Mouse (Mus musculus): ENCODE data around the gene Kptn. TPM values are rescaled to one million over a fixed set of nuclear protein-coding genes. Genes with fewer than 3 reads are reported as not detected.

Gene Kptn
- polyA plus RNA-seq, 1 experiment from 2014 or later, result 28.1 TPM

- Histone ChIP-seq H3K9me3 (ENCODE audit: control insufficient read depth, low read length) (no peaks in the 10 kb centered on the region), H3K4me1 (replicated peaks; ENCODE audit: control insufficient read depth, insufficient read depth, low read length) (peaks cover 16% of the 10 kb centered on the region), H3K4me3 (ENCODE audit: low read depth, low read length) (peak within 1 kb of the TSS; percentile 100), H3K27me3 (replicated peaks; ENCODE audit: control insufficient read depth, insufficient read depth, low read length) (no peaks in the 10 kb centered on the region), H3K36me3 (ENCODE audit: control insufficient read depth, insufficient read depth, low read length) (peaks cover 22% of the 10 kb centered on the region), H3K9ac (ENCODE audit: low read length) (peak within 1 kb of the TSS; percentile 94), H3K27ac (ENCODE audit: low read depth) (peak within 1 kb of the TSS; percentile 87), H3K4me2 (ENCODE audit: low read length) (peak within 1 kb of the TSS; percentile 100)
- peak; percentile 96 for DNase-seq (ENCODE audit: low spot score)
- under 1% methylated on average over 64 of the region's 68 CpGs for WGBS
- peak; percentile 100 for ATAC-seq (replicated peaks; ENCODE audit: low FRiP score, low TSS enrichment, low read depth)
These were observed 21.4 kb upstream of the Kptn start, which contains the start of gene Napa for GRCm38 (mm10) chr7:16098021-16099017. Napa (plus strand) TSS chr7:16098458.

DNA sequence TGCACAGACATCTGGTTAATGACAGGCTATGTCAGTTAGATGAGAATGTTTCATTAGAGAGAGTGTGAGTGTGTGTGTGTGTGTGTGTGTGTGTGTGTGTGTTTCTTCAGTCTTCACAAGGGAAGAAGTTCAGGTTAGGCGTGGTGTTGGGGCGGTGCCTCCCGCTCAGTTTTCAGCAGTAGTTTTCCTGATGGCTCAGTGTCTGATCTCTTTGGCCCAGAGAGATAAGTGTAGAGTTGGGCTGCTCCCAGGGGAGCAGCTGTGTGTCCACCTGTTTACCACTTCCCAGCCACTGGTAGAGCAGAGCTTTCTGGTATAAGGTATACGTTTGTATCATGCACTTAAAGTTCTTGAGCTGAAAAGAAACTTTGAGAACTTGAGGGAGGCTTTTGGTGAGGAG lies 19.8 kb upstream of the Kptn start:
- no peak for ATAC-seq (replicated peaks; ENCODE audit: low FRiP score, low TSS enrichment, low read depth)

DNA sequence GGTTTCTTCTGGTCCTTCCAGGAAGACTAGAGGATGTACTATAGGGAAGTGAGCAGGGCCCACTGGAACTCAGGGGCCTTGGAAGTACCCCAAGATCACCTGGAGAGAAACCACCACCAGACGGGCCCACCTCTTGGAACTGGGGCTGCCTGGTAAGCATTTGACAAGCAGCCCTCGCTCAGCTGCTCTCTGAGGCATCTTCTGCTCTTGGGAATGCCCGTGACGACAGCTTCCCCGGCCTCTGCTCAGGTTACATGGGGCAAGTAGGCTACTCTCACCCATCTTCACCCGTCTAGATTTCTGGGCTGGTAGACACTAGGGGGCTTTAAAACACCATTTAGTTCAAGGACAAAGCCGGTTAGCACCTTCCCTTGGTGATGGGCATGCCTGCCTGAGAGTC lies 18.6 kb upstream of the Kptn start:
- 74% methylated on average over 7 of the region's 7 CpGs for WGBS
- ATAC-seq (replicated peaks; ENCODE audit: low FRiP score, low TSS enrichment, low read depth) (no peak), DNase-seq (ENCODE audit: low spot score) (no peak)
- no peaks in the 10 kb centered on the region for H3K27me3 ChIP-seq (replicated peaks; ENCODE audit: control insufficient read depth, insufficient read depth, low read length)
- peaks cover 37% of the 10 kb centered on the region for H3K36me3 ChIP-seq (ENCODE audit: control insufficient read depth, insufficient read depth, low read length)
- H3K27ac ChIP-seq (ENCODE audit: low read depth), result no peak overlapping the region
- no peak overlapping the region for H3K9ac ChIP-seq (ENCODE audit: low read length)
- no peaks in the 10 kb centered on the region for H3K9me3 ChIP-seq (ENCODE audit: control insufficient read depth, low read length)
- H3K4me1 ChIP-seq (replicated peaks; ENCODE audit: control insufficient read depth, insufficient read depth, low read length), result peaks cover 16% of the 10 kb centered on the region
- H3K4me3 ChIP-seq (ENCODE audit: low read depth, low read length), result no peak overlapping the region
- no peak overlapping the region for H3K4me2 ChIP-seq (ENCODE audit: low read length)

More for the DNA sequence above, 19.8 kb upstream of the Kptn start:
- 83% methylated on average over 4 of the region's 4 CpGs for WGBS
- DNase-seq (ENCODE audit: low spot score), result no peak
- Histone ChIP-seq H3K4me1 (replicated peaks; ENCODE audit: control insufficient read depth, insufficient read depth, low read length) (peaks cover 16% of the 10 kb centered on the region), H3K4me2 (ENCODE audit: low read length) (peak overlapping the region; percentile 100), H3K9me3 (ENCODE audit: control insufficient read depth, low read length) (no peaks in the 10 kb centered on the region), H3K4me3 (ENCODE audit: low read depth, low read length) (0 out of 2 replicates have a peak overlapping the region, but pooled peaks have one; percentile 100), H3K9ac (ENCODE audit: low read length) (peak overlapping the region; percentile 94), H3K27ac (ENCODE audit: low read depth) (no peak overlapping the region), H3K36me3 (ENCODE audit: control insufficient read depth, insufficient read depth, low read length) (peaks cover 32% of the 10 kb centered on the region), H3K27me3 (replicated peaks; ENCODE audit: control insufficient read depth, insufficient read depth, low read length) (no peaks in the 10 kb centered on the region)

DNA sequence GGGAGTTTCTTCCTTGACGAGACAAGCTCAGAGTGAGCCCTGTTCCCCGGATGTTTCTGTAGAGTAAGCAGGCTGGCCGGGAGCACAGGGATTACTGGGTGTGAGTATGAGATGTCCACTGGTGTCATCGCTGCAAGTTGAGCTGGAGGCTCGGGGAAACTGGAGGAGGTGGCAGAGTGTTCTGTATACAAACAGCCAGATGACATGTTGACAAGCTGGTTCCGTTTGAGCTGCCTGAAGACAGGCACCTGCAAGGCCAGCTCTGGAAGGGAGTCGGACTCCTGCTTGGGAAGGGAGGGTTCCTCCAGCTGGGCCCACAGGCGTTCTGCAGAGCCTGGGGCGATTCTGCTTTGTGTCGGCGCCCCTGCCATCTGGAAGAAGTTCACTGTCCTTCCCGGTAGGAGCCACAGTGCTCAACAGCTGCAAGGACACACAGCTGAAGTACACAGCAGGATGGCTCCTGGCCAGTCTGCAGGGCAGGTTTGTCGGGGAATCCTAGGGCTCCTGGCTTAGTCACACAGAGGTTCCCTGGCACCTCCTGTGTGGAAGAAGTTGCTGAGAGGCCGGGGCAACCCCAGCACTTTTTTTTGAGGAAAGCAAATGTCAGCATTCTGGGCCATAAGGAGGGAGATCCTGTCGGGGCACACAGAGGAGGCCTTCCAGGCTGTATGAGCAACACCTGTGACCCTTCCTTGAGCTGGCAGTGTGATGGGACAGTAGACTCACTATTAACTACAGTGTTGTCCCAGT lies 17.8 kb upstream of the Kptn start:
- peaks cover 37% of the 10 kb centered on the region for H3K36me3 ChIP-seq (ENCODE audit: control insufficient read depth, insufficient read depth, low read length)
- H3K4me2 ChIP-seq (ENCODE audit: low read length), result no peak overlapping the region
- peaks cover 16% of the 10 kb centered on the region for H3K4me1 ChIP-seq (replicated peaks; ENCODE audit: control insufficient read depth, insufficient read depth, low read length)
- WGBS, result 77% methylated on average over 15 of the region's 15 CpGs
- H3K27me3 ChIP-seq (replicated peaks; ENCODE audit: control insufficient read depth, insufficient read depth, low read length), result no peaks in the 10 kb centered on the region
- DNase-seq (ENCODE audit: low spot score) (no peak), ATAC-seq (replicated peaks; ENCODE audit: low FRiP score, low TSS enrichment, low read depth) (no peak)
- no peak overlapping the region for H3K27ac ChIP-seq (ENCODE audit: low read depth)
- H3K4me3 ChIP-seq (ENCODE audit: low read depth, low read length), result no peak overlapping the region
- no peaks in the 10 kb centered on the region for H3K9me3 ChIP-seq (ENCODE audit: control insufficient read depth, low read length)
- H3K9ac ChIP-seq (ENCODE audit: low read length), result 0 out of 2 replicates have a peak overlapping the region, but pooled peaks have one; percentile 5

DNA sequence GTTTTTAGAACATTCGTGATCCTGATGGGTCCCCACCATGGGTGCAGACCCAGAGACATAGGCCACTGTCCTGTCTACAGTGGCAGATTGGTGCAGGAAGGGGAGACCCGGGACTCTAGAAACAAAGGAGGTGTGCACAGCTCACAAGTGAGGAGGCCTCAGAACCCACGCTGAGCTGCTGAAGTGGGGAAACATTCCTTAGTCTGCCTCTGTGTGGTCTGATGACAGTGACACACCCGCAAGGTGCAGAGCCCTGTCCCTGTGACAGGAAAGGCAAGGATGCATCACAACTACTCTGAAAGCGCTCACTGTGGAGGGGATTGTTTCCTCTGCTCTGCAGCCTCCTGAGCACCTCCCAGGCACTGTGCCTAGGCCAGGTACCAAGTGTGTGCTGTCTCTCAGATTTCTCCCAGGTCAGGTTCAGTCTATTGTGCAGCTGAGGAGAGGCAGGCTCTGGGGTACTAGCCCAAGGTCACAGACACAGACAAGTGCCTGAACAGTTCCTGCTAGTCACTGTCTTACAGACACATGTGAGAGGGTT lies 16.9 kb upstream of the Kptn start:
- H3K36me3 ChIP-seq (ENCODE audit: control insufficient read depth, insufficient read depth, low read length), result peaks cover 45% of the 10 kb centered on the region
- H3K4me1 ChIP-seq (replicated peaks; ENCODE audit: control insufficient read depth, insufficient read depth, low read length), result peaks cover 13% of the 10 kb centered on the region
- WGBS, result 84% methylated on average over 5 of the region's 5 CpGs
- DNase-seq (ENCODE audit: low spot score) (no peak), ATAC-seq (replicated peaks; ENCODE audit: low FRiP score, low TSS enrichment, low read depth) (no peak)
- H3K27ac ChIP-seq (ENCODE audit: low read depth), result no peak overlapping the region
- no peak overlapping the region for H3K9ac ChIP-seq (ENCODE audit: low read length)
- H3K4me2 ChIP-seq (ENCODE audit: low read length), result no peak overlapping the region
- H3K4me3 ChIP-seq (ENCODE audit: low read depth, low read length), result no peak overlapping the region
- H3K9me3 ChIP-seq (ENCODE audit: control insufficient read depth, low read length), result no peaks in the 10 kb centered on the region
- H3K27me3 ChIP-seq (replicated peaks; ENCODE audit: control insufficient read depth, insufficient read depth, low read length), result no peaks in the 10 kb centered on the region

DNA sequence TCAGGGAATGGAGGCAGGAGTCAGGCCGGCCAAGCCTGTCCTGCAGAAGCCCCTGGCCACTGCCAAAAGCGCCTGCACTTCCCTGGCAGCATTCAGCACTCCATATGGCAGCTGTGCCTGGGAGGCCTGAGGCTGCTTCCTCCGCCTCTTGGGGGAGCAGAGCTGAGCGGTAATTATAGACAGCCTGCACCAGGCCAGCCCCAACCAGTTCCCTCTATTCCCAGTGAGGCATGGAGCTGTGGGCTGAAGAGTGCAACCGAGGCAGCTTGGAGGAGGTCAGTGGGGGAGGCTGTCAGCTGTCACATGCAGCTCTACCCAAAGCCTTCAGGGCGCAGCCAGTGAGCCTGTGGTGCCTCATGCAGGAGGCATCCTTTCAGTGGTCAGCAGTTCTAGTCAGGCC lies 15.9 kb upstream of the Kptn start:
- no peak overlapping the region for H3K4me2 ChIP-seq (ENCODE audit: low read length)
- WGBS, result 76% methylated on average over 6 of the region's 6 CpGs
- peaks cover 55% of the 10 kb centered on the region for H3K36me3 ChIP-seq (ENCODE audit: control insufficient read depth, insufficient read depth, low read length)

DNA sequence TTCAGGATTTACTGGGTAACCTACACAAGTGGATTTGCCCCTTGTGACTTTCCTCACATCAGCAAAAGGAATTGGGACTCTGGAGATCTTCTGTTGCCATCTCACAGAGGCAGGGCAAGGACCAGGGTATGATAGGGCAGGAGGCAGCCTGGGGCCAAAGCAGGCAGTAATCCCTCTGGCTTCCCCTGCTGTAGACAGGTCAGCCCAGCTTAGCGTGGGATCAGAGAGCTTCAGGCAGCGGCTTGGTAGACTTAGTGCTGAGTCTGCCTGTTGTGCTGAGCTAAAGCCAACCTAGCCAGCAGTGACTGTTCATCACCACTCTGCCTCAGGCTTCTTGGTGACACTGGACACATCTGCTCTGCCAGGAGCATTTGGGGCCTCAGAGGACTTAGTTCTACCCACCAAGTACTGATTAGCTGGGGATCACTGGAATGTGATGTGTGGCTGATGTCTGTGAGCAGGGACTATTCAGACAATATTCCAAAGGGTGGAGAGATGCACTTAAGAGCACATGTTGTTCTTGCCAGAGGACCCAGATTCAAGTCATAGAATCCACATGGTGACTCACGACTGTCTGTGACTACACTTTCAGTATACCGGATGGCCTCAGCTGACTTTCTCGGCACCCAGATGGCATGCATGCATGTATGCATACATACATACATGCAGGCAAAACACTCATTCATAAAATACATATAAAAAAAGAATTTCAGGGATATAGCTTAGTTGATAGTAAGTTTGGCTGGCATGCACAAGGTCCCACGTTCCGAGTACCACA lies 14.9 kb upstream of the Kptn start:
- ATAC-seq (replicated peaks; ENCODE audit: low FRiP score, low TSS enrichment, low read depth), result no peak
- Histone ChIP-seq H3K27me3 (replicated peaks; ENCODE audit: control insufficient read depth, insufficient read depth, low read length) (no peaks in the 10 kb centered on the region), H3K4me3 (ENCODE audit: low read depth, low read length) (no peak overlapping the region), H3K4me1 (replicated peaks; ENCODE audit: control insufficient read depth, insufficient read depth, low read length) (peaks cover 5% of the 10 kb centered on the region), H3K9ac (ENCODE audit: low read length) (no peak overlapping the region), H3K27ac (ENCODE audit: low read depth) (no peak overlapping the region), H3K4me2 (ENCODE audit: low read length) (no peak overlapping the region), H3K36me3 (ENCODE audit: control insufficient read depth, insufficient read depth, low read length) (peaks cover 65% of the 10 kb centered on the region), H3K9me3 (ENCODE audit: control insufficient read depth, low read length) (no peaks in the 10 kb centered on the region)
- 91% methylated on average over 7 of the region's 7 CpGs for WGBS
- DNase-seq (ENCODE audit: low spot score), result no peak

More for the DNA sequence above, 15.9 kb upstream of the Kptn start:
- Histone ChIP-seq H3K9ac (ENCODE audit: low read length) (no peak overlapping the region), H3K27ac (ENCODE audit: low read depth) (no peak overlapping the region), H3K4me1 (replicated peaks; ENCODE audit: control insufficient read depth, insufficient read depth, low read length) (peaks cover 13% of the 10 kb centered on the region), H3K9me3 (ENCODE audit: control insufficient read depth, low read length) (no peaks in the 10 kb centered on the region), H3K27me3 (replicated peaks; ENCODE audit: control insufficient read depth, insufficient read depth, low read length) (no peaks in the 10 kb centered on the region), H3K4me3 (ENCODE audit: low read depth, low read length) (no peak overlapping the region)
- DNase-seq (ENCODE audit: low spot score) (no peak), ATAC-seq (replicated peaks; ENCODE audit: low FRiP score, low TSS enrichment, low read depth) (no peak)
